Mouse (Mus musculus): ENCODE data around the gene Grn.

Gene Grn

DNA sequence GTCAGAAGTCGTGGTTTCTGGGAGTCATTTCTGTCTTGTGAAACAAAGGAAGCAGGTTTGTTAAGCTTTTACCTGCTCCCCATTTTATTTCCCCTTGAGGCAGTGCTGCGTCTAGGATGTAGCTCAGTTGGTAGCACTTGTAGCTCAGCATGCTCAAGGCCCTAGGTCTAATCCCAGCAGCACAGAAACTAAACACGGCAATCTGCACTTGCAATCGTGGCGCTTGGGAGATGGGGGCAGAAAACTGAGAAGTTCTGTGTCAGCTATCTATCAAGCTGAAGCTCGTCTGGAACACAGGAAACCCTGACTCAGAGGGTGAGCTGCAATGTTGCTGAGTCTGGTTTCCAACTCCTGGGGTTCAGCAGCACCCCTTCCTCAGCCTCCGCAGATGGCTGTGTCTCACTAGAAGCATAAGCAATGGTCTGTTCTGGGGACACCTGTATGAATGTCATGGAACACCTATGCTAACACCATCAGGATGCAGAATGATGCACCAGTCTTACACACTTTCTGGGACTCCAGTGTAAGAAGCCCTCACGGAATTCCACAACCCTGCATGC is 1.1 kb upstream of the Grn start:
- no peak for DNase-seq

DNA sequence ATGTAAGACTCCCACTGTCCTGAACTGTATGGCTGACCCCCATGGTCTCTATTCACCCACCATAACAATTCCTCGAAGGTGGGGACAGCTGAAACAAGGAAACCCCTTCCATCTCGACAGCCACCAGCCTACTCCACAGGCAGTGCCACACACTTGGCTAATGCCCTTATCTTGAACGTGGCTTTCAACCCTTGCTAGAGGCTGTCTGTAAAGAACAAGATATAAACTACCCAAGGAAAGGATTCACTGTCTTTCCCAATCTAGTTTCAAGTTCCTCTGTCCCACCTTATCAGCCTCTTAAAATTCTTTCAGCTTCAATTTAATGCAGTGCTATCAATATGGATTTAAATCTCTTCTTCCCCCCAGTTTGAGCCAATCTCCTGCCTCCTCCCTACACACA is 564 bp upstream of the Grn start:
- no peak for DNase-seq

DNA sequence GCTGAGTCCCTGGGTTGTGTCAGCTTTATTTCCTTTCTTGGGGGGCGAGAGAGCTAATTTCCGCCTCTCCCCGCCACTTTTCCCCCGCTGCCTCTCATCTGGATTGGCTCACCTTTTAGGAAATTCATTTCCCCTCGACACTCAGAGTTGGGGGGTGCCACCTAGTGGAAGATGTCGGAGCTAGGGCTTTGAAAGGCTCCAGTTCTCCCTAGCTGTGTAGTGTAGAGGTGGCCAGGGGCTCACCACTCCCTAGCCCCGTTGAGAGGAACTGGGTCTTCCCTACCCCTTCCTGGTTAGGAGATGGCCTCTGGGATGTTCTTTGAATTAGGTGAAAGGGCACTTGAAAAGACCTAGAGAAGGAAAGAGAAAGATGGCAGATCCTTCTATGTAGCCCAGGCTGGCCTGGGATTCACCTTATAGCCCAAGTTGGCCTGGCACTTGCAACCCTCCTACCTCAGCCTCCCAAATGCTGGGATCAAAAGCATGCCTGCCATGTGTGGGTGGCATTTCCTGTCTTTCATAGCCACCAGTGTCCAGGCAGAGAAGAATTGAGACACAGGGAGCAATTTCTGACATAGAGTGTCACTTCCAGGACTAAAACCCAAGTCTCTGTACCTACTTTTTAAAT is 1.0 kb downstream of the Grn start:
- DNase-seq: peak; percentile 86

DNA sequence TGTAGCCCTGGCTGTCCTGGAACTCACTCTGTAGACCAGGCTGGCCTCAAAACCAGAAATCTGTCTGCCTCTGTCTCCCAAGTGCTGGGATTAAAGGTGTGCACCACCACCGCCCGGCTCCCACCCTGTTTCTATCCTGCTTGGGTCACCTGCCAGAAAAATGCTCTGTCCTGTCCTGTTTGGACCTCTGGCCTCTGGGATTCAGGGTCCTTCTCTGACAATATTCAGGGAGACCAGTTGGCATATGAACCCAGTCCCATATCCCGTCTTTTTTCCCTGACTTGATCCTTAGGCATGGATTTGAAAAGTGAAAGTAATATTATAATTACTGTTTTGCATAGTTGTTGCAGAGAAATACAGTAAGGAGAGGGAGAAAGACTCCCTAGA is 1.6 kb downstream of the Grn start:
- DNase-seq: no peak

DNA sequence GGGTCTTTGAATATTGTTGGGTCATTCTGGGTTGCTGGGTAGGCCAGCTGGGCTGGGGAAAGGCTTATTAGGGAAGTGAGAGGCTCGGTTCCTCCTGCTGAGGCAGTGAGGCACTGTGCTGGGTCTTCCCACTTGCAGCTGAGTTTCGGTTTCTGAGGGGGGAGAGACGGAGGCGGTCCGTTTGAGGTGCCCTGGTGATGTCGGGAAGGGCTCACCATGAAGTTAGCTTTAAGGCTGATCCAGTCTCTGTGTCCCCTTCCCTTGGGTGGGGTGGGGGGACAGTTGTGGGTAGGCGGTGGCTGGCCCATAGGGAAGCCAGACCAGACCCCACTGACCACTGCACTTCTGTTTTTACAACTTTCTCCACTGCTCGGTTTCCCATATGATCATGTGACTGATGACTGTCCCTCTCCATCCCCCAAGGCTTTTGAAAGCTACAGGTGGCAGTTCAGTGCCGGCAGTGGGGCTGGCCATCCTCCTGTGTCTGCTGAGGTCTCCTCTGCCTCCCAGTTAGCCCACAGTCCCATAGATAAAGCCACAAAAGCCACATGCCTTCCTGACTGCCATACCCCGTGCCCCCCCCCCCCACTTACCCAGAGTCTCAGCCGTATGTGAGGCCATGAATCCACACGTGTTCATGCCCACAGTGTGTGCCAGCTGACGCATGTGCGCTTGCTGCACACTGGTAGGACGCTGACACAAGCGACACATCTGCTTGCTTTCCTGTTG is 2.2 kb downstream of the Grn start:
- DNase-seq: peak; percentile 30

DNA sequence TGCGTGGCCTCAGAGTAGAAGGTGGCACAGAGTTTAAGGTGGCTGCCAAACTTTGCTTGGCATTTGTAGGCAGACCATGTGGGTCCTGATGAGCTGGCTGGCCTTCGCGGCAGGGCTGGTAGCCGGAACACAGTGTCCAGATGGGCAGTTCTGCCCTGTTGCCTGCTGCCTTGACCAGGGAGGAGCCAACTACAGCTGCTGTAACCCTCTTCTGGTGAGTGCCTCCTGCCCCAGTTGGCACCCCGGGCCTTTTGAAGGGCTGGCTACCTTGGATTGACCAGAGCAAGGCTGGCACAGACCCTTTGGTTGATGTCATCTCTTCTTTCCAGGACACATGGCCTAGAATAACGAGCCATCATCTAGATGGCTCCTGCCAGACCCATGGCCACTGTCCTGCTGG is 2.8 kb downstream of the Grn start:
- no peak for DNase-seq

DNA sequence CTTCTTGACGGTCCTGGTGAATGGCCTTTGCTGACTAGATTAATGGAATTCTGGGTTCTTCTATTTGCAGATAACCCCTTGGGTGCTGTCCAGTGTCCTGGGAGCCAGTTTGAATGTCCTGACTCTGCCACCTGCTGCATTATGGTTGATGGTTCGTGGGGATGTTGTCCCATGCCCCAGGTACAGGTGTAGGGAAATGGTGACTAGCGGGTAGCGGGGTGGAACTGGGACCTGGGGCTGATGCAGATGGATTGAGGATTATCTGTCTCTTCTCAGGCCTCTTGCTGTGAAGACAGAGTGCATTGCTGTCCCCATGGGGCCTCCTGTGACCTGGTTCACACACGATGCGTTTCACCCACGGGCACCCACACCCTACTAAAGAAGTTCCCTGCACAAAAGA is 3.8 kb downstream of the Grn start:
- DNase-seq: no peak

DNA sequence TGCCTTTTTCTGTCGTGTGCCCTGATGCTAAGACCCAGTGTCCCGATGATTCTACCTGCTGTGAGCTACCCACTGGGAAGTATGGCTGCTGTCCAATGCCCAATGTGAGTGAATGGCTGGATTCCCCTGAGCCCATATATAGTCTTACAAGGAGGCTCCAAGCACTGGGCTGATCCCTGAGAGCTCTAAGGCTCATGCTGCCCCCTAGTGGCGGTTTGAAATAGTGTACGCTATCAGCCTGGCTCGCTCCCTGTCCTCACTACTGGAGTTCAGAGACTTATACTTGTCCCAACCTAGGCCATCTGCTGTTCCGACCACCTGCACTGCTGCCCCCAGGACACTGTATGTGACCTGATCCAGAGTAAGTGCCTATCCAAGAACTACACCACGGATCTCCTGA is 4.3 kb downstream of the Grn start:
- DNase-seq: peak; percentile 82

DNA sequence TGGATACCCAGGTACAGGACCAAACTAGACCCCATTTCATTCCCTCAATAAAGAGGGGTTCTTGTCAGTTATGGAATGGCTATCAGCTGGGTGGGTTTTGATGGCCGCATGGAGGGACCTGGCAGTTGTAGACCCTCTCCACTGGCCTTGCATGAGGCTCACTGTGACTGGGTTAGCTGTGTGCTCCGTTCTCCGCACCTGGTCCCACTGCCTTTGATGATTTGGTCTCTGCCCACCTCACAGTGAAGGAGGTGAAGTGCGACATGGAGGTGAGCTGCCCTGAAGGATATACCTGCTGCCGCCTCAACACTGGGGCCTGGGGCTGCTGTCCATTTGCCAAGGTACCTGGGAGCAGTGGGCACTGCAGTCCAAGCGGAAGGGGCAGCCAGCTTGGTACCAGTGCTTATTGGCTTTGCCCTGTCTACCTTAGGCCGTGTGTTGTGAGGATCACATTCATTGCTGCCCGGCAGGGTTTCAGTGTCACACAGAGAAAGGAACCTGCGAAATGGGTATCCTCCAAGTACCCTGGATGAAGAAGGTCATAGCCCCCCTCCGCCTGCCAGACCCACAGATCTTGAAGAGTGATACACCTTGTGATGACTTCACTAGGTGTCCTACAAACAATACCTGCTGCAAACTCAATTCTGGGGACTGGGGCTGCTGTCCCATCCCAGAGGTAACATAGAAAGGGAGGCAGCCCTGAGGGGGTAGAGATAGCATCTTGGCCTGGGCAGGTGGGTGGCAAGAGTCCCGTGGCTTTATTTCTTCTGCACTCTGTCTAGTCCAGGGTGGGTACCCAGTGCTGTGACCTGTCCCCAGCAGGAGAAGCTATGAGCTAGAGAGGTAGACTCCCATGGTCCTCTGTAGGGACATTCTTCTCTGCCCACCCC is 4.9 kb downstream of the Grn start:
- DNase-seq: no peak

DNA sequence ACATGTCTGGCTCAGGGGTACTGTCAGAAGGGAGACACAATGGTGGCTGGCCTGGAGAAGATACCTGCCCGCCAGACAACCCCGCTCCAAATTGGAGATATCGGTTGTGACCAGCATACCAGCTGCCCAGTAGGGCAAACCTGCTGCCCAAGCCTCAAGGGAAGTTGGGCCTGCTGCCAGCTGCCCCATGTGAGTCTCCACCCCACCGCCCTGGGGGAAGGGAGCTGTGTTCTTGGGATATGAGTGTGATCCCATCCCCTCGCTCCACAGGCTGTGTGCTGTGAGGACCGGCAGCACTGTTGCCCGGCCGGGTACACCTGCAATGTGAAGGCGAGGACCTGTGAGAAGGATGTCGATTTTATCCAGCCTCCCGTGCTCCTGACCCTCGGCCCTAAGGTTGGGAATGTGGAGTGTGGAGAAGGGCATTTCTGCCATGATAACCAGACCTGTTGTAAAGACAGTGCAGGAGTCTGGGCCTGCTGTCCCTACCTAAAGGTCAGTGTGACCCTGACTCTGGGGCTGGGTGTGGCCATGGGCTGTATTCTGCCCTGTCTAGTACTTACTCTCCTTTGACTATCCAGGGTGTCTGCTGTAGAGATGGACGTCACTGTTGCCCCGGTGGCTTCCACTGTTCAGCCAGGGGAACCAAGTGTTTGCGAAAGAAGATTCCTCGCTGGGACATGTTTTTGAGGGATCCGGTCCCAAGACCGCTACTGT is 5.8 kb downstream of the Grn start:
- no peak for DNase-seq

DNA sequence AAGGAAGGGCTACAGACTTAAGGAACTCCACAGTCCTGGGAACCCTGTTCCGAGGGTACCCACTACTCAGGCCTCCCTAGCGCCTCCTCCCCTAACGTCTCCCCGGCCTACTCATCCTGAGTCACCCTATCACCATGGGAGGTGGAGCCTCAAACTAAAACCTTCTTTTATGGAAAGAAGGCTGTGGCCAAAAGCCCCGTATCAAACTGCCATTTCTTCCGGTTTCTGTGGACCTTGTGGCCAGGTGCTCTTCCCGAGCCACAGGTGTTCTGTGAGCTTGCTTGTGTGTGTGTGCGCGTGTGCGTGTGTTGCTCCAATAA is 6.3 kb downstream of the Grn start:
- no peak for DNase-seq

DNA sequence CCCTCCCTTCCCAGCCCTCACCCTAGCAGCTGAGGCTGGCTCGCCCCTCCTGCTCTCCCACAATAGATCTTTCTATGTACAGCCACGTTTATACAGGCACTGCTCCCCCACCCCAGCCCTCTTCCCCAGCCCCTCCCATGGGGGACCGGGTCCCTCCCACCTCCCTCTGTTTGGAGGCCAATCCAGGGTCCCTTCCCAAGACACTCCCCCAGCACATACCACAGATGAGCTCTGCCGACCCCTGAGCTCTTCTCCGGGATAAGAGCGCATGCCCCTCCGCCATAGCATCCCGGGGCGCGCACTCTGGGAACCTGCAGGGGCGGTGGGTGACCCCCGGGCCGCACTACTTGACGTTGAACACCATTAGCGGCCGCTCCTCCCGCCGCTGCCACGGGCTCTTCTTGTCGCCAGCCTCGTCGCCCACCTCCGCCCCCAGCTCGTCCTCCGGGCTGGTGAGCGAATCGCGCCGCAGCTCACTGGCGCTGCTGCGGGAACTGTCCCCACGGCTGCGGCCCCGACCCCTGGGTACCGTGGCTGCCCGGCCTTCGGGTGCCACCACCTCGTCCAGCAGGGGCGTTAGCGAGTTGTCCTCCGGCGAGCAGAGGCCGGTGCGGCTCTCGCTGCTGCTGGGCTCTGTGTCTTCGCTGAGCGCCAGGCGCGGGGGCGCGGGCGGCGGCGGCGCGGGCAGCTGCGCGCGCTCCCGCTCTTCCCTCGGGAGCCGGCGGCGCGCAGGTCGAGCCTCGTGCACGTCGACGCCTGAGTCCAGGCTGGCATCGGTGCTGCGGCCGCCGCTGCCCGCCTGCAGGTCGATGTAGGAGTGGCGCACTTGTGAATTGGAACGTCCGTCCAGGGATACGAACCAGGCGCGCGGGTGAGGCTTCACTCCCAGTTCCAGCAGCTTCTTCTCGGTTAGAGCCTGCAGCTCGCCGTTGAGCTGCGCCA is 7.3 kb downstream of the Grn start:
- DNase-seq: no peak

DNA sequence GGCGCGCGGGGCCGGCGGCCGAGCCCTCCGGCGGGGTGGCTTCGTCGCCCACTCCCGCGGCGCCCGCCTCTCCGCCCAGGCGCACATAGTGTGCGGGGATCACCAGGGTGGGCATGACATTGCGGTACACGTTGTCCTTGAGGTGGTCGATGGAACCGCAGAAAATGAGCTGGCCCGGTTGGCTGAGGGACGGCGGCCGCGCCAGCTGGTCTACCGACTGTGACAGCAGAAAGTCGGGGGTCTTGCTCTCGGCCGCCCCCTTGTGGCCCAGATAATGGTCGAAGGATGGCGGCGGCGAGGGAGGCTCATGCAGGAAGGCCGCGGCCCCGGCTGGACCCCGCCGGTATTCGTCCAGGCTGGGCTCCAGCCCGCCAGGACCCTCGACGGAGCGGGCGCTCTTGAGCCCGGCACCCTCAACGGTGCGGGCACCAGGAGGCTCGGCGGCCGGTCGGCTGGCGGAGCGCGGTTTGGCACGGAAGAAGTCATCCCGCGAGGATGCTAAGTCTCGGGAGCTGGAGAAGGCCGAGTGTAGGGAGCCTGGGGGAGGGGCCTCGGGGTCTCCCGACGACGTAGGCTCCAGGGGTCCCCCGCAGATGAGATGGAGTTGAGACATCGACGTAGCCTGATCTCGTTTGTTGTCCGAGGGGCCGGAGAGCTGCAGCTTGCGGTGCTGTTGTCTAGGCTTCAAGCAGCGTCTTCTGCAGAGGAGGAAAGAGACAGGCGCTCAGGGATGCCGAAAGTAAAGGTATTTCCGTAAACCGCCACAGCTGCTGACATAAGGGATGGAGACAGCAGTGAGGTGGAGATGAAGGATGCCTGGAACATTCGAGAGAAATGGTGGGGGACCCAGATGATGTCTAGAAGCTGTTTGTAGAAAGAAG is 8.3 kb downstream of the Grn start:
- DNase-seq: peak; percentile 78

DNA sequence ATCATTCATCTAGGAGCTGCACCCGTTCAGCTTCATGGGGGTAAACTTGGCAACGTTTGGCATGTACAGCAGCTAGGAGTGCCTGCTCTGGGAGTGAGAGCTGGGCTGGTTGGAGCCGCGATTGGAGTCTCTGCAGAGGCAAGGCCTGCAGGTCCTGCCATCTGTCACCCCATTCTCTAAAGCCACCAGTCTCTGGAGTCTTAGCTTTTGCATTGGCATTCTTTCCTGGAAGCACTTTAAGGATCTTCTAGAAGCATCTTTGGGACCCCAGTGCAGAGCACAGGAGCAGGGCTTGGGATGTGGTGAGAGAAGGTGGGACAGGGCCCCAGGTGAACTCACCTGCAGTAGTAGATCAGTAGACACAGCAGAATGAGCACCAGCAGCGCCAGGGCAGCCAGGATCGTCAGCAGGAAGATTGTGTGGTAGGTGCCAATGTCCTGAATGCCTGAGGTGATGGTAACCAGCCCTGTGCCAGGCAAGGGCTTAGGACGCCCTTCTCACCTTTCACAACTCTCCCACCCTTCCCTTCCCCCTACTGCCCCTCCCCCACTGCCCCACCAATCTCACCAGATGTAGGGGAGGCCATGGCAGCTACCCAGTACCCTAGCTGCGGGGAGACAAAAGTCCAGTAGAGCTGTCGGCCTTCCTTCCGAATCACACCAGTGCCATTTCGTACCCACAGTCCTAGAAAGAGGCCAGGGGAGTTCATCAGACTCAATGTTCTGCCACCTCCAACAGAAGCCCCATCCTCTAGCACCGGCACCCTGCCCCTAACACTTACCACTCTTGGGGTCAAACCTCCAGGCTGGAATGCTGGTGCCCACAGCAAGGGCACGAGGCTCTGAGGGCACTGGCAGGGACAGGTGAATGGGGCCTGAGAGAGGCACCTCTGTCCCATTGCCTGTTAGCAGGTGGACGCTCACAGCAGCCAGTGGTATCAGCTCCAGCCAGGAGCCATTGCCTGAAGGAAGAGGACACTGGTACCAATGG is 9.3 kb downstream of the Grn start:
- DNase-seq: no peak

DNA sequence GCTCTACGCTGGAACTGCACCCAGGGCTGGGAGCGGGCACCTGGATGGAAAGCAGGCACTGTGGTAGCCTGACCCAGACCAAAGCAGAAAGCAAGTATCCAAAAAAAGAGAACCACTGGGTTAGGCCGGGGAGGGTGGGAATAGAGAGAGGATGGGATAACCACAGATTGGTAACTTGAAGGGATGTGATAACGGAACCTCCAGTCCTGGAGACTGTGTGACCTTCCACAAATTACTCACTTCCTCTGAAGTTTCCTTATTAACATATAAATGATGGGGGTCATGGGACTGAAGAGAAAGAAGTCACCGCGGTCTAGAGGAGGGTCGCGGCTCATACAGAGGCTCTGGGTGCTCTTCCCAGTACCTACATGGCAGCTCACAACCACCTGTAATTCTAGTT is 10.1 kb downstream of the Grn start:
- DNase-seq: no peak

DNA sequence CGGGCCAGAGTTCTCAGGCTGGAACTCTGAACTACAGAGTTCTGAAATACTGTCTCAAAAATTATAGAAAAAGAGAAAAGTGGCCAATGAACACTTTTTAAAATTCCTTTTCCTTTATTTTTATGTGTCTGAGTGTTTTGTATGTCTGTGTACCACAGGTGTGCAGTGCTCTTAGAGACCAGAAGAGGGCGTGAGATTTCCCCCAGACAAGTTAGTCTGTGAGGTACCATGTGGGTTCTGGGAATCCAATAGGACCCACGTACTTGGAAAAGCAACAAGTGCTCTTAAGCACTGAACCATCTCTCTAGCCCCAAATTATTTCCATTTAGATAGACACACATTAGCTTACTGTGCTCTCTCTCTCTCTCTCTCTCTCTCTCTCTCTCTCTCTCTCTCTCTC is 11.3 kb downstream of the Grn start:
- no peak for DNase-seq

DNA sequence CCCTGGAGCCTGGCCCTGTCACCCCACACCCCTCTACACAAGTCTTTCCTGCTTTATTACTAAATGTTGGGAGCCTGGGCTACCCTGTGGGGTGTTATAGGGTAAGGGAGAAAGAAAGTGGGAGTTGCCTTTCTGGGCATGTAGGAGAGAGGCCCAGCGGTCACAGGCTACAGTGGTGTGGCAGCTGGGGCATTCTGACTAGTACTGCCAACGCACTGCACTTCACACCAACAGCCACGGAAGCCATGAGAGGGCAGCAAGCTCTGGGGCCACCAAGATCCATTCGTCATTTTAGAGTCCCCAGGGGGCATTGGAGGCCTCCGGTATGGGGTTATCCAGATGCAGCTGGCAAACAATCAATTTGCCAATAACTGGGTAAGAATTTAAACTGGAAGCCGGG is 12.0 kb downstream of the Grn start:
- DNase-seq: no peak

DNA sequence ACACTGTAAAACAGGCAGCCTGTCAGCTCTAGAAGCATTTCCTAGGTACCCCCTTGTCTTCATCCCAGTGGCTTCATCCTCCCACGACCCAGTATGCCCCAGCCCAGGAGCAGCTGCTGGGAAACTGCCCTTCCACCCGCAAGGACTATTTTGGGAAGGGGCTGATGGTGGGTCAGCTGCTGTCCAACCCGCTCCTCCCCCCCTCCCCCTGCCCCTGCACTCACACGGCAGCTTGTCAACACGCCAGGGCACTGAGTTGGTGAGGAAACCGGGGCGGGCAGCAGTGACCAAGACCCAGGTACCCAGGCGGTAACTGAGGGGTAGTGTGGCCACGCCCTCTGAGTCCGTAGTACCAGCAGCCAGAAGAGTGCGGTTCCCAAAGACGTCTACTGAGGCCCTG is 13.6 kb downstream of the Grn start:
- no peak for DNase-seq

DNA sequence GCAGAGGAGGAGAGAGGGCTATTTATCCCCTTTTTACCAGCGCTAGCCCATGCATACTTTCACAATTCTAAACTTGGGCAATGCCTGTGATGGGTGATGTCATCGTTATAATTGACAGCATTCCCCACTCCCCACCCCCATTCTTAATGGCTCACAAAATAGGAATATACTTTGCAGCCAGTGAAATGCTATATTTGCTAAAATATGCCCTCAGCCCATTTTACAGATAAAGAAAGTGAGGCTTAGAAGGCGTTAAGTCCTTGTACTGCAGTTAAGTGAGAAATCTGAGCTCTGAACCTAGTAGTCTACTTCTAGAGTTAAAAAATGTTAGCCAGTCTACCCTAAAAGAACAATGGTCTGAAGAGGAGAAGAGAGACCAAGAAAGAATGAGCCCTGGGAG is 14.2 kb downstream of the Grn start:
- DNase-seq: no peak

DNA sequence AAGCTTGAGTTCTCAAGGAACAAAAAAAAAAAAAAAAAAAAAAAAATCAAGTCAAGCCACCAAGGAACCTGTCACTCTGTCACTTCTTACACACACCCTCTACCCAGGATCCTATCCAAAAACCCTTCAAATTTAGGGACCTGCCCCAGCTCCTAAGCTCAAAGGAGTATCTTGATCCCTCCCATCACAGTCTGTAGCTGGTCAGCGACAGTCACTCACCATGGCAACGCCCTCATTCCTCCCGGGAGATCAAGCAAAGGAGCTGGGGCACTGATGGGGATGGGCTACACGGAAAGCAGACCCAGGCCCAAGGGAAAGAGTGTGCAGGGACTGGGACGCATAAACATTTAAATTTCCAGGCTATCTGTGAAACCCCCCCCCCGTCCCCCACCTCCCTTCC is 14.7 kb downstream of the Grn start:
- DNase-seq: no peak
